Mouse (Mus musculus): ENCODE measurements around the gene Abhd15. TPM values are rescaled to one million over a fixed set of nuclear protein-coding genes. Genes with fewer than 3 reads are reported as not detected.

Abhd15 gene
- polyA plus RNA-seq, 1 experiment from 2014 or later = 1.6 TPM

GRCm38 (mm10) chr11:77476216-77476615 is 38.7 kb upstream of the Abhd15 start:
- ATAC-seq (ENCODE audit: insufficient number of reproducible peaks, insufficient read depth, low FRiP score, low read depth) = no peak

GRCm38 (mm10) chr11:77476895-77477294 is 38.0 kb upstream of the Abhd15 start:
- no peak overlapping the region for H3K4me3 ChIP-seq (ENCODE audit: control insufficient read depth in 1 of 2, insufficient read depth in 1 of 2, low read depth in 1 of 2, low read length in 2 of 2)
- H3K27ac ChIP-seq (replicated peaks in 1 of 2; ENCODE audit: control insufficient read depth in 1 of 2, insufficient read depth in 1 of 2, low read depth in 2 of 2, low read length in 2 of 2) = no peak overlapping the region
- no peaks in the 10 kb centered on the region for H3K27me3 ChIP-seq (ENCODE audit: control insufficient read depth, insufficient read depth, low read length)
- H3K4me2 ChIP-seq (ENCODE audit: low read length) = no peak overlapping the region
- WGBS = 87% methylated on average over 6 of the region's 6 CpGs
- no peak for ATAC-seq (ENCODE audit: insufficient number of reproducible peaks, insufficient read depth, low FRiP score, low read depth)
- no peaks in the 10 kb centered on the region for H3K9me3 ChIP-seq (ENCODE audit: control insufficient read depth, low read length)
- H3K9ac ChIP-seq (ENCODE audit: low read length) = no peak overlapping the region
- H3K4me1 ChIP-seq (ENCODE audit: control insufficient read depth in 2 of 2, insufficient read depth in 2 of 2, low read length in 2 of 2) = no peaks in the 10 kb centered on the region
- H3K36me3 ChIP-seq (ENCODE audit: control insufficient read depth, insufficient read depth, low read length) = peaks cover 15% of the 10 kb centered on the region; the same call in 1 of the 2 replicates

More at GRCm38 (mm10) chr11:77476216-77476615, 38.7 kb upstream of the Abhd15 start:
- H3K9ac ChIP-seq (ENCODE audit: low read length) = no peak overlapping the region
- no peak overlapping the region for H3K4me3 ChIP-seq (ENCODE audit: control insufficient read depth in 1 of 2, insufficient read depth in 1 of 2, low read depth in 1 of 2, low read length in 2 of 2)
- no peaks in the 10 kb centered on the region for H3K4me1 ChIP-seq (ENCODE audit: control insufficient read depth in 2 of 2, insufficient read depth in 2 of 2, low read length in 2 of 2)
- H3K9me3 ChIP-seq (ENCODE audit: control insufficient read depth, low read length) = no peaks in the 10 kb centered on the region
- H3K27me3 ChIP-seq (ENCODE audit: control insufficient read depth, insufficient read depth, low read length) = no peaks in the 10 kb centered on the region
- H3K4me2 ChIP-seq (ENCODE audit: low read length) = no peak overlapping the region
- H3K27ac ChIP-seq (replicated peaks in 1 of 2; ENCODE audit: control insufficient read depth in 1 of 2, insufficient read depth in 1 of 2, low read depth in 2 of 2, low read length in 2 of 2) = no peak overlapping the region
- WGBS = 86% methylated on average over 14 of the region's 14 CpGs
- H3K36me3 ChIP-seq (ENCODE audit: control insufficient read depth, insufficient read depth, low read length) = peaks cover 21% of the 10 kb centered on the region; the same call in 1 of the 2 replicates

GRCm38 (mm10) chr11:77483043-77483442 is 31.9 kb upstream of the Abhd15 start:
- Histone ChIP-seq H3K4me1 (ENCODE audit: control insufficient read depth in 2 of 2, insufficient read depth in 2 of 2, low read length in 2 of 2) (peaks cover 6 to 14% of the 10 kb centered on the region in 2 experiments), H3K9me3 (ENCODE audit: control insufficient read depth, low read length) (no peaks in the 10 kb centered on the region), H3K36me3 (ENCODE audit: control insufficient read depth, insufficient read depth, low read length) (no peaks in the 10 kb centered on the region), H3K27me3 (ENCODE audit: control insufficient read depth, insufficient read depth, low read length) (no peaks in the 10 kb centered on the region), H3K27ac (replicated peaks in 1 of 2; ENCODE audit: control insufficient read depth in 1 of 2, insufficient read depth in 1 of 2, low read depth in 2 of 2, low read length in 2 of 2) (no peak overlapping the region), H3K4me2 (ENCODE audit: low read length) (no peak overlapping the region), H3K4me3 (ENCODE audit: control insufficient read depth in 1 of 2, insufficient read depth in 1 of 2, low read depth in 1 of 2, low read length in 2 of 2) (no peak overlapping the region), H3K9ac (ENCODE audit: low read length) (no peak overlapping the region)
- 50% methylated on average over 3 of the region's 3 CpGs for WGBS
- no peak for ATAC-seq (ENCODE audit: insufficient number of reproducible peaks, insufficient read depth, low FRiP score, low read depth)

DNA sequence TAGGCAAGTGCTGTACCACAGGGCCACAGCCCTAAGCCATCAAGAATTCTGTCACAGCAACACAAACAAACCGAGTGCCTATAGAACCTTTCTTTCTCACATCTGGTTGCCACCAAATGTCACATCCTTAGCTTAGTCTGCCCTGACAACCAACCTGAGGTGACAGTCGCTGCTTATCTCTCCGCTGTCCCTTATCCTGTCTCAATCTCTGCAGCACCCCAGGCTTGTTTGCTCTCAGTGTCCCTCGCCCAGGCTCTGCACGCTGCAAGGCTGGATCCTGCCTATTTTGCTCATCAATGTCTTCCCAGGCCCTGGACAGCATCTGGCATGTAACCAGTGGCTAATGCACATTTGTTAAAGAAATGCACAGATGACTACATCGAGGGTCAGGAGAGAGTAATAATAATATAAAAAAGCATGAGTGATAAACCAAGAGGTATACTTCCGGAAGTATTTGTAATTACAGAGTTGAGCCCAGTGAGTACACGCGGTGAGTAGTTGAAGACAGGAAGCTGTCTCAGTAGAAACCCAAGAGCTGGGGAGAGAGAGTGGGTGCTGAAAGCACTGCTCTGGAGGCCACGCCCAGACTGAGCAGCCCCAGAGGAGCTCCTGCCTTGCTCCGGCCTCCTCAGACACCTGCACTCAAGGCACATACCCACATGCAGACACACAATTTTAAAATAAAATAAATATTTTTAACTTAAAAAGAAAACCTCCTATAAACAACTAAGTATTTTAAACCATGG is 31.2 kb upstream of the Abhd15 start:
- no peaks in the 10 kb centered on the region for H3K27me3 ChIP-seq (ENCODE audit: control insufficient read depth, insufficient read depth, low read length)
- H3K9ac ChIP-seq (ENCODE audit: low read length) = no peak overlapping the region
- no peak for ATAC-seq (ENCODE audit: insufficient number of reproducible peaks, insufficient read depth, low FRiP score, low read depth)
- no peaks in the 10 kb centered on the region for H3K36me3 ChIP-seq (ENCODE audit: control insufficient read depth, insufficient read depth, low read length)
- WGBS = 34% methylated on average over 11 of the region's 11 CpGs
- H3K4me2 ChIP-seq (ENCODE audit: low read length) = no peak overlapping the region
- H3K4me1 ChIP-seq (ENCODE audit: control insufficient read depth in 2 of 2, insufficient read depth in 2 of 2, low read length in 2 of 2) = peaks cover 12 to 16% of the 10 kb centered on the region in 2 experiments
- H3K9me3 ChIP-seq (ENCODE audit: control insufficient read depth, low read length) = no peaks in the 10 kb centered on the region
- H3K4me3 ChIP-seq (ENCODE audit: control insufficient read depth in 1 of 2, insufficient read depth in 1 of 2, low read depth in 1 of 2, low read length in 2 of 2) = no peak overlapping the region
- no peak overlapping the region for H3K27ac ChIP-seq (replicated peaks in 1 of 2; ENCODE audit: control insufficient read depth in 1 of 2, insufficient read depth in 1 of 2, low read depth in 2 of 2, low read length in 2 of 2)

GRCm38 (mm10) chr11:77485229-77485628 is 29.7 kb upstream of the Abhd15 start:
- Histone ChIP-seq H3K9me3 (ENCODE audit: control insufficient read depth, low read length) (no peaks in the 10 kb centered on the region), H3K4me2 (ENCODE audit: low read length) (no peak overlapping the region), H3K9ac (ENCODE audit: low read length) (no peak overlapping the region), H3K27me3 (ENCODE audit: control insufficient read depth, insufficient read depth, low read length) (no peaks in the 10 kb centered on the region), H3K4me1 (ENCODE audit: control insufficient read depth in 2 of 2, insufficient read depth in 2 of 2, low read length in 2 of 2) (peaks cover 19 to 24% of the 10 kb centered on the region in 2 experiments), H3K27ac (replicated peaks in 1 of 2; ENCODE audit: control insufficient read depth in 1 of 2, insufficient read depth in 1 of 2, low read depth in 2 of 2, low read length in 2 of 2) (no peak overlapping the region), H3K36me3 (ENCODE audit: control insufficient read depth, insufficient read depth, low read length) (no peaks in the 10 kb centered on the region), H3K4me3 (ENCODE audit: control insufficient read depth in 1 of 2, insufficient read depth in 1 of 2, low read depth in 1 of 2, low read length in 2 of 2) (no peak overlapping the region)
- no peak for ATAC-seq (ENCODE audit: insufficient number of reproducible peaks, insufficient read depth, low FRiP score, low read depth)
- WGBS = 72% methylated on average over 6 of the region's 6 CpGs

DNA sequence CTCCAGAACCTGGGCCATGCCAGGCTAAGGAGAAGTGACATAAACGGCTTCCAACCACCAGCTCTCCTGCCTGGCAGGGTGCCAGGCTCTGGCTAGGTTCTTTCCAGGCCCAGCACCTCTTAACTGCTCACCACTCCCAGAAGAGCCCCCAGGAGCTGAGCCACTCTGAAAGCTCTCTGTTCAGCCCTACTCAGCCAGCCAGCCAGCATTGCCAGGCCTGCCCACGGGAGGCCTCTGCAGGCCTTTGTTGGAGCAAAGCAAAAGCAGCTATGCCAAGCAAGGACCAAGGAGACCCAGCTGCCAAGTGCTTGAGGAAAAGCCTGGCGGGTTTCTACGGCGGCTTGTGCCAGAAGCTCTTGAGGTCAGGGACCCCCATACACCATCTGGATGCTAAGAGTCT is 28.1 kb upstream of the Abhd15 start:
- WGBS = 63% methylated on average over 5 of the region's 5 CpGs
- no peak overlapping the region for H3K27ac ChIP-seq (replicated peaks in 1 of 2; ENCODE audit: control insufficient read depth in 1 of 2, insufficient read depth in 1 of 2, low read depth in 2 of 2, low read length in 2 of 2)
- H3K27me3 ChIP-seq (ENCODE audit: control insufficient read depth, insufficient read depth, low read length) = no peaks in the 10 kb centered on the region
- no peaks in the 10 kb centered on the region for H3K9me3 ChIP-seq (ENCODE audit: control insufficient read depth, low read length)
- H3K9ac ChIP-seq (ENCODE audit: low read length) = no peak overlapping the region
- no peak for ATAC-seq (ENCODE audit: insufficient number of reproducible peaks, insufficient read depth, low FRiP score, low read depth)
- H3K4me1 ChIP-seq (ENCODE audit: control insufficient read depth in 2 of 2, insufficient read depth in 2 of 2, low read length in 2 of 2) = peaks cover 26 to 36% of the 10 kb centered on the region in 2 experiments
- H3K4me3 ChIP-seq (ENCODE audit: control insufficient read depth in 1 of 2, insufficient read depth in 1 of 2, low read depth in 1 of 2, low read length in 2 of 2) = no peak overlapping the region
- H3K36me3 ChIP-seq (ENCODE audit: control insufficient read depth, insufficient read depth, low read length) = no peaks in the 10 kb centered on the region
- no peak overlapping the region for H3K4me2 ChIP-seq (ENCODE audit: low read length)

GRCm38 (mm10) chr11:77488771-77489581 is 25.9 kb upstream of the Abhd15 start:
- Histone ChIP-seq H3K9me3 (ENCODE audit: control insufficient read depth, low read length) (no peaks in the 10 kb centered on the region), H3K4me2 (ENCODE audit: low read length) (peak overlapping the region; percentile 99), H3K4me3 (ENCODE audit: control insufficient read depth in 1 of 2, insufficient read depth in 1 of 2, low read depth in 1 of 2, low read length in 2 of 2) (peak overlapping the region; percentile 85 to 87), H3K36me3 (ENCODE audit: control insufficient read depth, insufficient read depth, low read length) (no peaks in the 10 kb centered on the region), H3K4me1 (ENCODE audit: control insufficient read depth in 2 of 2, insufficient read depth in 2 of 2, low read length in 2 of 2) (peaks cover 29 to 39% of the 10 kb centered on the region in 2 experiments), H3K27me3 (ENCODE audit: control insufficient read depth, insufficient read depth, low read length) (no peaks in the 10 kb centered on the region), H3K9ac (ENCODE audit: low read length) (peak overlapping the region; percentile 86), H3K27ac (replicated peaks in 1 of 2; ENCODE audit: control insufficient read depth in 1 of 2, insufficient read depth in 1 of 2, low read depth in 2 of 2, low read length in 2 of 2) (no peak overlapping the region; a peak in 1 of 4 replicates)
- no peak for ATAC-seq (ENCODE audit: insufficient number of reproducible peaks, insufficient read depth, low FRiP score, low read depth)
- 3% methylated on average over 55 of the region's 55 CpGs for WGBS

All from heart, embryonic 14.5 days (tissue).